Mouse (Mus musculus): ENCODE data around the gene Nat10. TPM values are rescaled to one million over a fixed set of nuclear protein-coding genes. Genes with fewer than 3 reads are reported as not detected.

The Nat10 gene
- polyA plus RNA-seq, 1 experiment from 2014 or later, result 55.1 TPM

DNA sequence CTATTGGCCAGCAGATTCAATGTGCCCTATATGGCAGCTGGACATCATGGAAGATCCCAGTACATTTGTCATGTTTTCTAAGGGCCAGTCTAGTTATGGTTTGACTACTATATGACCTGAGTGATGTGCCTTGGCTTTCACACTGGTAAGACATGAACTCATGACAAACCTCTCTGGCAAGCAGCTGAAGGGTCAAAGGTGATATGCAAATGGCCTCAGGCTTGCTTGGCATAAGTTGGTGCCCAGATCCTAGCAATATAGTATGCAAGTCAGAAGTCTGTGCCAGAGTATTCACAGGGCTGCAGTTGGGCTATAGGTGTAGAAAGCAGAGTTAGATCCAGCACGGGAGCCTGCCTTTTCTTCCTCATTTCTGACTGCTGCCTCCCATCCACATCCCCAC lies 69.8 kb downstream of the Nat10 start:
- no peak overlapping the region for H3K4me3 ChIP-seq (ENCODE audit: low read depth, low read length)
- 50% methylated on average over 1 of the region's 1 CpGs for WGBS
- DNase-seq (ENCODE audit: low spot score) (no peak), ATAC-seq (replicated peaks; ENCODE audit: low FRiP score) (no peak)
- no peaks in the 10 kb centered on the region for H3K27me3 ChIP-seq (replicated peaks; ENCODE audit: control insufficient read depth, insufficient read depth, low read length)
- no peaks in the 10 kb centered on the region for H3K4me1 ChIP-seq (replicated peaks; ENCODE audit: control insufficient read depth, insufficient read depth, low read length)
- H3K36me3 ChIP-seq (ENCODE audit: control insufficient read depth, insufficient read depth, low read length), result no peaks in the 10 kb centered on the region
- no peaks in the 10 kb centered on the region for H3K9me3 ChIP-seq (ENCODE audit: control insufficient read depth, low read length)
- H3K9ac ChIP-seq (ENCODE audit: low read depth, low read length), result no peak overlapping the region
- H3K27ac ChIP-seq (ENCODE audit: low read depth, low read length), result no peak overlapping the region
- no peak overlapping the region for H3K4me2 ChIP-seq

- H3K27ac ChIP-seq (ENCODE audit: low read depth, low read length), result no peak overlapping the region
- 71% methylated on average over 5 of the region's 5 CpGs for WGBS
- DNase-seq (ENCODE audit: low spot score), result no peak
Measured at GRCm38 (mm10) chr2:103690828-103691227, 70.2 kb downstream of the Nat10 start.

GRCm38 (mm10) chr2:103690425-103690824 lies 70.6 kb downstream of the Nat10 start:
- DNase-seq (ENCODE audit: low spot score), result no peak
- H3K4me1 ChIP-seq (replicated peaks; ENCODE audit: control insufficient read depth, insufficient read depth, low read length), result no peaks in the 10 kb centered on the region
- no peak overlapping the region for H3K9ac ChIP-seq (ENCODE audit: low read depth, low read length)
- H3K36me3 ChIP-seq (ENCODE audit: control insufficient read depth, insufficient read depth, low read length), result no peaks in the 10 kb centered on the region
- no peaks in the 10 kb centered on the region for H3K9me3 ChIP-seq (ENCODE audit: control insufficient read depth, low read length)
- 57% methylated on average over 6 of the region's 6 CpGs for WGBS
- no peaks in the 10 kb centered on the region for H3K27me3 ChIP-seq (replicated peaks; ENCODE audit: control insufficient read depth, insufficient read depth, low read length)
- no peak overlapping the region for H3K4me3 ChIP-seq (ENCODE audit: low read depth, low read length)
- H3K4me2 ChIP-seq, result no peak overlapping the region
- no peak overlapping the region for H3K27ac ChIP-seq (ENCODE audit: low read depth, low read length)
- ATAC-seq (replicated peaks; ENCODE audit: low FRiP score), result no peak

More at GRCm38 (mm10) chr2:103690828-103691227, 70.2 kb downstream of the Nat10 start:
- Histone ChIP-seq H3K9me3 (ENCODE audit: control insufficient read depth, low read length) (no peaks in the 10 kb centered on the region), H3K4me1 (replicated peaks; ENCODE audit: control insufficient read depth, insufficient read depth, low read length) (no peaks in the 10 kb centered on the region), H3K27me3 (replicated peaks; ENCODE audit: control insufficient read depth, insufficient read depth, low read length) (no peaks in the 10 kb centered on the region), H3K4me3 (ENCODE audit: low read depth, low read length) (no peak overlapping the region), H3K9ac (ENCODE audit: low read depth, low read length) (no peak overlapping the region), H3K4me2 (no peak overlapping the region), H3K36me3 (ENCODE audit: control insufficient read depth, insufficient read depth, low read length) (no peaks in the 10 kb centered on the region)
- no peak for ATAC-seq (replicated peaks; ENCODE audit: low FRiP score)

DNA sequence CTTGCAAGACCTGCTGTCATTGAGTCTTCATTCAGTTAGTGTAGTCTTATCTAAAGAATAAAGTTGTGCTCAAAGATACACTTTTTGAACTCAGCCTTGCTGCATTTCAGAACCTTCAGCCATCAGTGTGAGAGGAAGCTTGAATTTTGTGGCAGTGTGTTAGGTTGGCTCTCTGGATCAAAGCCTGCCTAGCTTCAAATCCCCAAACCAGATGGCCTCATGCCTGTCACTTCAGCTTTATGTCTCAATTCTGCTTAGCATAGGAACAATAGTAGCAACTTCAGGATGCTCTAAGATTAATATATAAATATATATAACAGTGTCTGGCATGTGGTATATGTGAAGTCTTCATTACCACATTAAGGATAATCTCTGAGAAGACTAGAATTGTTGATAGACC lies 73.2 kb downstream of the Nat10 start:
- ATAC-seq (replicated peaks; ENCODE audit: low FRiP score) (no peak), DNase-seq (ENCODE audit: low spot score) (no peak)
- Histone ChIP-seq H3K4me2 (no peak overlapping the region), H3K27me3 (replicated peaks; ENCODE audit: control insufficient read depth, insufficient read depth, low read length) (no peaks in the 10 kb centered on the region), H3K4me1 (replicated peaks; ENCODE audit: control insufficient read depth, insufficient read depth, low read length) (no peaks in the 10 kb centered on the region), H3K9me3 (ENCODE audit: control insufficient read depth, low read length) (no peaks in the 10 kb centered on the region), H3K27ac (ENCODE audit: low read depth, low read length) (no peak overlapping the region), H3K36me3 (ENCODE audit: control insufficient read depth, insufficient read depth, low read length) (no peaks in the 10 kb centered on the region), H3K4me3 (ENCODE audit: low read depth, low read length) (no peak overlapping the region), H3K9ac (ENCODE audit: low read depth, low read length) (no peak overlapping the region)

DNA sequence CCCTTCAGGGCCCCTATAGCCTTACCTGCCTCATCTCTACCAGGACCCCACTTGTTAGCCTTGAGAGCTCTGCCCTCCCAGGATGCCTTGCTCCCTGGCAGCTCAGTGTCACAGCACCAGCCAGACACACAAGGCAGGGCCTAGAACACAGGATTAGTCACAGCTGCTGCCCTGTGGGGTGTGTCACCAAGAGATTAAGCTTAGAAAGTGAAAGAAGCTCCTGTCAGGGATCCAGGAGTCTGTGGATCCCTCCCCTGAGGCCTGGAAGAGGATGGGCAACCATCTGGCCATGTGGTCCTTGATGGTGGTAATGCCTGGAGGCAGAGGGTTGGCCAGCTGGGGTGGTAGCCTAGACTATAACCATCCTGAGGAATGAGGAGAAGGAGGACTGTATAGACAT lies 73.9 kb downstream of the Nat10 start:
- Histone ChIP-seq H3K9me3 (ENCODE audit: control insufficient read depth, low read length) (no peaks in the 10 kb centered on the region), H3K27ac (ENCODE audit: low read depth, low read length) (no peak overlapping the region), H3K36me3 (ENCODE audit: control insufficient read depth, insufficient read depth, low read length) (no peaks in the 10 kb centered on the region), H3K4me2 (no peak overlapping the region), H3K9ac (ENCODE audit: low read depth, low read length) (no peak overlapping the region), H3K4me3 (ENCODE audit: low read depth, low read length) (no peak overlapping the region), H3K27me3 (replicated peaks; ENCODE audit: control insufficient read depth, insufficient read depth, low read length) (no peaks in the 10 kb centered on the region), H3K4me1 (replicated peaks; ENCODE audit: control insufficient read depth, insufficient read depth, low read length) (no peaks in the 10 kb centered on the region)
- ATAC-seq (replicated peaks; ENCODE audit: low FRiP score) (no peak), DNase-seq (ENCODE audit: low spot score) (no peak)

GRCm38 (mm10) chr2:103685581-103685980 lies 75.5 kb downstream of the Nat10 start:
- ATAC-seq (replicated peaks; ENCODE audit: low FRiP score), result no peak
- no peak overlapping the region for H3K4me3 ChIP-seq (ENCODE audit: low read depth, low read length)
- DNase-seq (ENCODE audit: low spot score), result no peak
- no peaks in the 10 kb centered on the region for H3K4me1 ChIP-seq (replicated peaks; ENCODE audit: control insufficient read depth, insufficient read depth, low read length)
- no peak overlapping the region for H3K27ac ChIP-seq (ENCODE audit: low read depth, low read length)
- H3K36me3 ChIP-seq (ENCODE audit: control insufficient read depth, insufficient read depth, low read length), result no peaks in the 10 kb centered on the region
- H3K27me3 ChIP-seq (replicated peaks; ENCODE audit: control insufficient read depth, insufficient read depth, low read length), result no peaks in the 10 kb centered on the region
- no peak overlapping the region for H3K9ac ChIP-seq (ENCODE audit: low read depth, low read length)
- no peak overlapping the region for H3K4me2 ChIP-seq
- 73% methylated on average over 4 of the region's 4 CpGs for WGBS
- H3K9me3 ChIP-seq (ENCODE audit: control insufficient read depth, low read length), result no peaks in the 10 kb centered on the region

DNA sequence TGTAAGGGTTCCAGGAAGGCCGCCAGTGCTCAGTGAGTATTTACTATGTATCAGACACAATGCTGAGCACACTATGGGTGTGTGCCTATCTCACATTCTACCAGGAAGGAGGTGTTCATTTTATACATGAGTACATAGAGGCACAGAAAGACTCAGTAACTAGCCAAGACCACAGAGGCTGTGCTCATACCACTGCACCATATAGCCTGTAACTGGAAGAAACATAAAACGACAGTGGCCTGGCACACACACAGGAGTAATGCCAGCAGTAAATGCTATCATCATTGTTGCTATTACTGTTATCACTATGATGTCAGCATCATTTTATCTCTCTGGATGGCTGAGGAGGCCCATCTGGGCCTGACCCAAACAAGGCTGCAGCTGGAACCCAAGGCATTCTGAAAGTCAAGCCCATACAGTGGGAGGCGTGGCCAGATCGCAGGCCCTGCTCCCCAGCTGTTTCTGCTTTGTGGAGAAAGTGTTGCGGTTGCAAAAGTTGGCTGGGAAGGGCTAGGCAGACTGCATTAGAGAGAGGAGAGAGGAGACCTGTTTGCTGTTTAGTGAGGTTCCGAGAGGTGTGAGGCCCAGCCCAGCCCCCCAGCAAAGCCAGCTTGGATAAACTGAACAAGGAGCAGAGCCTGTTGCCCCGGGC lies 76.0 kb downstream of the Nat10 start:
- DNase-seq (ENCODE audit: low spot score), result no peak
- Histone ChIP-seq H3K36me3 (ENCODE audit: control insufficient read depth, insufficient read depth, low read length) (no peaks in the 10 kb centered on the region), H3K4me2 (no peak overlapping the region), H3K27me3 (replicated peaks; ENCODE audit: control insufficient read depth, insufficient read depth, low read length) (no peaks in the 10 kb centered on the region), H3K9ac (ENCODE audit: low read depth, low read length) (no peak overlapping the region), H3K9me3 (ENCODE audit: control insufficient read depth, low read length) (no peaks in the 10 kb centered on the region), H3K4me3 (ENCODE audit: low read depth, low read length) (no peak overlapping the region), H3K4me1 (replicated peaks; ENCODE audit: control insufficient read depth, insufficient read depth, low read length) (no peaks in the 10 kb centered on the region), H3K27ac (ENCODE audit: low read depth, low read length) (no peak overlapping the region)
- WGBS, result 65% methylated on average over 7 of the region's 7 CpGs
- no peak for ATAC-seq (replicated peaks; ENCODE audit: low FRiP score)

GRCm38 (mm10) chr2:103684431-103684830 lies 76.6 kb downstream of the Nat10 start:
- no peak overlapping the region for H3K4me3 ChIP-seq (ENCODE audit: low read depth, low read length)
- no peak overlapping the region for H3K9ac ChIP-seq (ENCODE audit: low read depth, low read length)
- ATAC-seq (replicated peaks; ENCODE audit: low FRiP score), result no peak
- no peaks in the 10 kb centered on the region for H3K4me1 ChIP-seq (replicated peaks; ENCODE audit: control insufficient read depth, insufficient read depth, low read length)
- no peak overlapping the region for H3K27ac ChIP-seq (ENCODE audit: low read depth, low read length)
- DNase-seq (ENCODE audit: low spot score), result no peak
- whole genome bisulfite sequencing, result 69% methylated on average over 2 of the region's 2 CpGs
- H3K36me3 ChIP-seq (ENCODE audit: control insufficient read depth, insufficient read depth, low read length), result no peaks in the 10 kb centered on the region
- no peaks in the 10 kb centered on the region for H3K27me3 ChIP-seq (replicated peaks; ENCODE audit: control insufficient read depth, insufficient read depth, low read length)
- no peak overlapping the region for H3K4me2 ChIP-seq
- no peaks in the 10 kb centered on the region for H3K9me3 ChIP-seq (ENCODE audit: control insufficient read depth, low read length)

GRCm38 (mm10) chr2:103682927-103683442 lies 78.1 kb downstream of the Nat10 start:
- Histone ChIP-seq H3K9ac (ENCODE audit: low read depth, low read length) (no peak overlapping the region), H3K4me2 (no peak overlapping the region), H3K4me3 (ENCODE audit: low read depth, low read length) (no peak overlapping the region), H3K27ac (ENCODE audit: low read depth, low read length) (no peak overlapping the region), H3K9me3 (ENCODE audit: control insufficient read depth, low read length) (no peaks in the 10 kb centered on the region), H3K36me3 (ENCODE audit: control insufficient read depth, insufficient read depth, low read length) (no peaks in the 10 kb centered on the region), H3K4me1 (replicated peaks; ENCODE audit: control insufficient read depth, insufficient read depth, low read length) (no peaks in the 10 kb centered on the region), H3K27me3 (replicated peaks; ENCODE audit: control insufficient read depth, insufficient read depth, low read length) (no peaks in the 10 kb centered on the region)
- ATAC-seq (replicated peaks; ENCODE audit: low FRiP score) (no peak), DNase-seq (ENCODE audit: low spot score) (no peak)
- WGBS, result 79% methylated on average over 9 of the region's 9 CpGs

Measured in liver, embryonic 11.5 days (tissue).